Mouse (Mus musculus): ENCODE data around the gene Olfr122.

Olfr122 gene

DNA sequence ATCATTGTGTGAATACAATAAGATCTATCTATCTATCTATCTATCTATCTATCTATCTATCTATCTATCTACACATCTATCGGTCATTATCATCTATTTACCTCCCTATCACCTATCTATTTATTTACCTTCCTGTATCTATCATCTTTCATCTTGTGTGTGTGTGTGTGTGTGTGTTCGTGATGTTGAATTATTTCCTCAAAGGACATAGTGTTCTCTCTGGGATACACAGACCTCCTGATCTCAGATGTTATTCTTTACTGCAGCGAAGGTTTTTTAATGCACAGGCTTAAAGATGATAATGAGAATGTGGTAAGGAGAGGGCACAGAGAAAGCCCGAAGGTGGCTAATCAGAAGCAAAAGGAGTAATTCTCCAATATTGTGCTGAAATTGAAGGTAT, at the start of gene Olfr122:
Gene Olfr122, plus strand, starts transcription at position 301 of the 400 bp plus-strand sequence.
- no peak for DNase-seq (ENCODE audit: low spot score)

DNA sequence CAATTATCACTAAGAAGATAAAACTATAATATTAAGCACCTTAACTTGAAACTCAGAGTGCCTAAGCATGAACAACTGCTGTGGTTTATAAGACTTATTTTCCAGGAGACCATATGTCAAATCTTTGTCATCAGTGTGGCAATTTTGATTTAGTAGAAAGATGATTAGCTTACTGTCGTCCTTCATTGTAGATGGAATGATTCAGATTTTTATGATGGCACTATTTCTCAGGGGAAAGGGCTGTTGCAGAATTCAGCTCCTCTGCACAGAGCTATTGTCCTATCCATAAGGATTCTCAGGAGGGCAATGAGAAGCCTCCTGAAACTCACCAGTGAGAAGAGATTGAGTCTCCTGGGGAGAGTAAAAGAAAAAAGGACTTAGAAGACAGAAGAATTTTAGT, 46.9 kb upstream of the Olfr122 start, which contains the start of gene Olfr120:
Gene Olfr120, plus strand, starts transcription at position 301 of the 400 bp plus-strand sequence.
- no peak for DNase-seq (ENCODE audit: low spot score)

GRCm38 (mm10) chr17:37738070-37738469, 30.3 kb upstream of the Olfr122 start:
- no peak for DNase-seq (ENCODE audit: low spot score)

DNA sequence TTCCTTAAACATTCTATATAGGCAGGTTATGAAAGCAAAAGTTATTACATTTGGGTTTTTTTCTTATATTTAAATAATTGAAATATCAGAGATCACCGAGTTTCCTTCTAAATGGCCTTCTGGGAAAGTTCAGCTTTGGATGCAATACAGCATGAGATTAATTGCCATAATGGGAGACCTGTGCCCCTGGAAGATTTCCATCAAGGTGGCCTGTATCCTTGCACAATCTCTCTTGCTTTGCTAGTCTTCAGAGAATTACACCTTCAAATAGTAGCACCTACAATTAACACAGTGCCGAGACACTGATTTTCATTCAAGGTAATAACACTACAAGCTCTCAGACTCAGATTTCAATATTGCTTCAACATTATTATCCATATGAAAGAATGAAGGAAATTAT, 24.8 kb downstream of the Olfr122 start, which contains the start of gene Olfr123:
Gene Olfr123, plus strand, starts transcription at position 301 of the 400 bp plus-strand sequence.
- no peak for DNase-seq (ENCODE audit: low spot score)

DNA sequence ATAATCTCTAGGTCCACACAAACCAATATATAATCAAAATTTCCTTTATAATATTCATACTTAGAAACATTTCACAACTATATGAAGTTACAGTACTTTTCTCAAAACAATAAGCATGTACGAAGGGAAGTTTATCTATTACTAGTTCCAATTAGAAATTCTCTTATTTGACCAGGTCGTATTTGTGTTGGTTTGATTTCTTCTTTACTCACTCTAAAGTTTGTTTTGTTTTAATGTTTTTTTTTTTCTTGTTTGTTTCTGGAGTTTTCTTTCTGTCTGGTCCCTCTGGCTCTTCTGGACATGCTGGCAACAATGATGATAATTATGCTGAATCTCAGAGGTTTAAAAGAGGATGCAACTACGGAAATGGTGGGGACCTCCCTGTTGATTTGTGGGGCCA, 31.2 kb downstream of the Olfr122 start, which contains the start of gene Olfr124:
Gene Olfr124, plus strand, starts transcription at position 301 of the 400 bp plus-strand sequence.
- no peak for DNase-seq (ENCODE audit: low spot score)

All from left cerebral cortex, adult 11 months (tissue).